Mouse (Mus musculus) liver (tissue): ENCODE data around the gene Epb41l4b.

ENCODE experiments used
- DNase-seq: peaks from one replicate; pipeline ENCODE4 v3.0.0-alpha.2; 2020; ENCODE audit warnings: mixed read lengths

Epb41l4b gene

GRCm38 (mm10) chr4:57113472-57114216 is 29.6 kb downstream of the Epb41l4b start:
- DNase-seq = no peak

DNA sequence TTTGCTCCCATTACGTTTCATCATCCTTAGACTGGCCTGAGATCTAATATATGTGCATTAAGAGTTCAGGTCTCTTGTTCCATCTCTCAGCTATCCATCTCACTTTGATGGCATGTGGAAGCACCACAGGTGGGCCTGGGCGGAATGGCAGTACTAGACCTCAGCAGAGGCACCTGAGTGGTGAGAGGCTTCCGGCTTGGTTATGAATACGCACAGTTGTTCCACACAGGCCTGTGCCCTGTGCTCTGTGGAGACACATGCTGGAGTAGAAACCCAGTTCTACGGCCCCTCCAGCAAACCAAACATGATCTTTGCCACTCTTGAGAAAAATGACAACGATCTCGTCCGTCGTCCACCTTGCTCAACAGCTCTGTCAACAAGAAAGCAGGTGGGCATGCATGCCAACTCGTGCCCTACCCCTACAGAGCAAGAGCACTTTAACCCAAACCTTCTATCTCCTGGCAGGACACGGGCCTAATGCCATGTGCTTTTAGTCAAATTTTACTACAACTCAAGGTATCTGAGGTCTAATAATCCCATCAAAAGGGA is 31.2 kb downstream of the Epb41l4b start:
- DNase-seq = no peak

- DNase-seq = no peak
These were observed 31.8 kb downstream of the Epb41l4b start for GRCm38 (mm10) chr4:57111411-57111810.

DNA sequence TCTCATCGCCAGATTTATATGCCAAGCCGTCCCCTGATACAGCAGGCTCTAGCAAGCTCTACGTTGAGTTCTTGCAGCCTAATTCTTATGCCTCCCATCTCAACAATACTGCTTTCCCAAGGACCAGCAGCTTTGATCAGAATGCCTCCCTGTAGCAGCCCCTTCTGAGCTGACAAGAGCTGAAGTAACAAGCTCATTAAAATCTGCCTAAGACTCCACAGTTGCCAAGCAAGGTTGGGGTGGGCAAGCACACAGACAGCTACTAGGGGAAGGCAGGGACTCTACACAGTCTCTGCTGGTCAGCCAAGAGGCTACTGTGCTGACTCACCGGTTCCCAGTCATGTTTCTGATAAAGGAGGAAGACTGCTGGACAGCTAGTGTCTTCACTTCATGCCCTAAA is 33.7 kb downstream of the Epb41l4b start:
- DNase-seq = no peak

DNA sequence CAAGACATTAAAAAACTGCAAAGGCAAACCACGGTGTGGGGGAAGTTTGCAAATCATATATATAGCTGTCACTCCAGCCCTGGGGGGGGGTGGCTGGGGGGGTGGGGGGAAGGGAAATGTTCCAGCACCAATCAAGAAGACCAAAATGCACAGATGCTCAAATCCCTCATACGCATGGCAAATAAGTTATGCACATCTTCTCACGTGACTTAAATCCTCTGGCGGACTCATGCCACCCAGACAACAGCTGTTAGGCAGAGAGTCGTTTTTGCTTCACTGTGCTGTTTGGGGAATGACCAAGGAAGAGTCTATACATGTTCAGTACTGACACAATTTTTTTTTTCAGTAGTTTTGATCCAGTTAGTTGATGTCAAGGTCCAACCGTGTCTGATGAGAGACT is 37.9 kb downstream of the Epb41l4b start:
- DNase-seq = no peak

DNA sequence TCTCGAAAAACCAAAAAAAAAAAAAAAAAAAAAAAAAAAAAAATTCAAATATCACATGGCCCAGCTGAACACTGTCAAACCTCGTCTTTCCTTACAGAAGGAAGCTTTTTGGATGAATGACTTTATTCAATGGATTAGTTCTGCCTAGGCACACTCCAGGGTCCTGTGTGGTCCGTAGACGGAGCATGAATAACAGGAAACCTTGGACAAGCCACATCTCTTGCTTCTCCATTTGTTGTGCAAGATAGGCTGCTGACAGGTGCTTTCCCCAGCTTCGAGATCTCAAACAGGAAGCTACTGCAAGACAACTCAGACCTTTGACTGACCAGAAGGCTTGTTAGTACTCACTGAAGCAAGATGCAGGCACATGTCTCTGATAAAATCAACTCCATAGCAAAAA is 39.4 kb downstream of the Epb41l4b start:
- no peak for DNase-seq

DNA sequence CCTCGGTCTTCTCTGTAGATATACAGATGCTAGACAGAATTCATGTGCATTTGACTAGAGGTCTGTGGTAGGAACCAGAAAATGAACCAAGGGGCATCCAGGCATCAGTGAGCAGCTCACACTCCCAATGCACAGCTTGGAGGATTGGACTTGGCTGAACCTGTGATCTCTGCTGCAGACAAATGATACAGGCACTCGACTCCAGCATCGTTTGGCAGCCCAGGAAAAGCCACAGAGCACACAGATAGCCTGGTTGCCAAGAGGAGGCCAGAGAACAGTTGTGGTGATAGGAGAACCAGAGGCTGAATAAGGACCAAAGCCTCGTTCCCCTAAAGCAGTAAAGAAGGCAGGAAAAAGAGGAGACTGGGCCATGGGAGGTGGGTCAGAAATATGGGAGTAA is 42.1 kb downstream of the Epb41l4b start:
- DNase-seq = no peak

- DNase-seq = no peak
These were observed 45.8 kb downstream of the Epb41l4b start for GRCm38 (mm10) chr4:57097411-57097810.

GRCm38 (mm10) chr4:57095569-57095968 is 47.7 kb downstream of the Epb41l4b start:
- no peak for DNase-seq

DNA sequence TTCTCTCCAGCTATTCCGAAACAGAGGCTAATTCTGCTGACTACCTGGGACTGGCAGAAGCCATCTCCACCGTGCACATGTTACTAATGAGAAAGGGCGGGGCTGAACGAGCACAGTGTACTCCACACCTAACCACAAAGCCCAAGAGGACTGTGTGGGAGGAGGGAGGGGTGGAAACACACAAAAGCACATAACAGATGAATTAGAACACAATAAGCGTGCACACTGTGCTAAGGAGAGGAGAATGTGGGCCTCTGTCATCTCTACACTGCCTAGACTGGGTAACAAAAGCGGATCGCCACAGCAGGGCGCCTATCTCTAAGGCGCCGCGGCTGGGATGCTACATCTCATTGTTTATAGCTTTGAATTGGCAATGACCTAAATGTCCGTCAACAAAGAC is 51.9 kb downstream of the Epb41l4b start:
- no peak for DNase-seq

- DNase-seq = no peak
These were observed 54.9 kb downstream of the Epb41l4b start for GRCm38 (mm10) chr4:57088301-57088700.

DNA sequence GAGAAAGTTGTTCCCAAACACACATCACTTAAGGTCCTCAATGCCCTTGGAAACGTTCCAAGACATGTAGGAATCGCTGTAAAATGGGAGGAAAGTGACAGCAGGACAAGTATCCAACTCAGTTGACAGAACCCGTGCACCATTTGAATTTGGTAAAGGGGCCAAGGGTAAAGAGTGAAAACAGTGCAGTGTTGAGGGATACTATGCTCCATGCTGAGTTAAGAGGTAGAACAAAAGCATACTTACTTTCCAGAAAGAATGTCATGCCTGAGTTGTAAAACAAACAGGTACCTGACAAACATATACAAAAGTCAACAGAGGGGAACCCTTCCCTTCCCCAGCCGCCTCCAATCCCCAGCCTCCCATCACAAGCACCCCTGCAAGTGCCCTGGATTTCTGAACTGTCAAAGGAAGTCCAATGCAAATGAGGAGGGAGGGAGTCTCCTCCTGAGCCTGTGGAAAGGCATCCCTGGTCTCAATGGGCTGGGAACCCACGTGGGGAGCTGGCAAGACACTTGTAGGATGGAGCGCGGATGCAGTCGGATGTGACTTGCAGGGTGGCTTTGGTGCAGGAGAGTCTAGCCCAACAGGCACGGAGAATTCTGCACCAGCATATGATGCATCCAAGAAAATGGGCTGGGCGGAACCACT is 57.4 kb downstream of the Epb41l4b start:
- DNase-seq = no peak

DNA sequence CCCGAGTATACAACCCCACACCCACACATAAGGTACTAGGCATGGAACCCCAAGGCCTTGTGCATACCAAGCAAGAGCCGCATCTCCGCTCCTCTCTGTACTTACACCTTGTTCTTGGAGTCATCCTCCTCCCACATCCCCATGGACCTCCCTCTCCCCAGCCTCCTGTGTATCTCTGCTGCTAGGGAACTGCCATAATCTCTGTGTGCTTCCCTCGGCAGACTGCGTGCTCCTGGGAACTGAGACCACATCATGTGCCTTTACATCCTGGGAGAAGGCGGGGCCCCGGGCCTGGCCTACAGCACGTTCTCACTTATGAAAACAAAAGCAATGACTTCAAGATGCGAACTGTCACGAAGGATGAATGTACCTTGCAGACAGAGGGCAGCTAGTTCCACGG is 59.6 kb downstream of the Epb41l4b start:
- no peak for DNase-seq

- no peak for DNase-seq
These were observed 60.3 kb downstream of the Epb41l4b start for GRCm38 (mm10) chr4:57082775-57083428.

DNA sequence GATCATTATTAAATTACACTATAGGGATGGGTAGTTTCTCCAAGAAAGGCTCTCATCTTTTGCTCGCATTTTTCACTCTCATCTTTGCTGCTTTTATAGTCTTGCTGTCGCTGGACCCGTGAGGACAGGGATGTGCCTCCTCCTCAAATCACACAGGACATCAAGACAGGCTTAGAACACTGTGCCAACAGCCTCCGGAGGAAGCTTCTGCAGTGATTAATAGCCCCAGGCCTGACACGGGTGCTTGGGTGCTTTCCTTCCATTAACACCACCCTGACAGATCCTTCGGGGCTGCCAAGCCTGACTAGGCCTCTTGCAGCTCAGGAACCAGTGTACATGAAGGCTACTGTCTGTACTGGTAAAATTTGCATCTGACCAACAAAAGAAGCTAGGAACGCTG is 61.8 kb downstream of the Epb41l4b start:
- no peak for DNase-seq

GRCm38 (mm10) chr4:57073843-57074242 is 69.4 kb downstream of the Epb41l4b start:
- DNase-seq = no peak

DNA sequence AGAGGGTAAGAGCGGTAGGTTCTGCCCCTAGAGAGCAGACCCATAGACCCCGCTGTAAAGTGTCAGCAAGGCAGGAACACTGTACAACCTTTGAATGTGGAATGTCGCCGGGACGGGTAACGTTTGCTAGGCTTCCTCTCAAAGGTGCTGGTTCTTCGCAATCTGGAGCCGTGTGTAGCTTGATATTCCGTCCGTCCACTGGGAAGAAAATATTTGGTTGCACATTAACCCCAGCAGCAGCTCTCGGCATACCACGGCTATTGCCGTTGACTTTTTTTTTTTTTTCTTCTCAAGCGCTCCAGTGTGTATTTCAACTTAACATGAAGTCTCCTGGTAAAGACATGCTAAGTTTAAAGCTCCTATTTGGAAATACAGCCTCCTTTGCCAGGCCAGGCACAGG is 70.1 kb downstream of the Epb41l4b start:
- DNase-seq = no peak

DNA sequence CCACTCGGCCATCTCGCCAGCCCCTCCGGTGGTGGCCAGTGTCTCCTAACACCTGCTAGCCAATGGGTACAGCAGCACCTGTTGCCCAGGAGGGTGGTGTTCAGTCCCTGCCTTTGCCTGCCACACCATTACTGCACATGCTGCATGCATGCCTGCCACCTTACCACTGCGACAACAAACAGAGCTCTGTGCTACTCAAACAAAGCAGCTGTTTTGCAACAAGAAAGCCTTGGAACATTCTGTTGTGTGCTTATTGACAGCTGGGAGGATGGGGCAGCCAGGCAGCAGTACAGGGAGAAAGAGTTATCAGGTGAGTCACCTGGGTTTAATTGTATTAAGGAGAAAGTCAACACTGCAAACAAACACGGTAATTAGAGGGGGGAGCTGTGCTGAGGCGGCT is 72.6 kb downstream of the Epb41l4b start:
- DNase-seq = no peak

DNA sequence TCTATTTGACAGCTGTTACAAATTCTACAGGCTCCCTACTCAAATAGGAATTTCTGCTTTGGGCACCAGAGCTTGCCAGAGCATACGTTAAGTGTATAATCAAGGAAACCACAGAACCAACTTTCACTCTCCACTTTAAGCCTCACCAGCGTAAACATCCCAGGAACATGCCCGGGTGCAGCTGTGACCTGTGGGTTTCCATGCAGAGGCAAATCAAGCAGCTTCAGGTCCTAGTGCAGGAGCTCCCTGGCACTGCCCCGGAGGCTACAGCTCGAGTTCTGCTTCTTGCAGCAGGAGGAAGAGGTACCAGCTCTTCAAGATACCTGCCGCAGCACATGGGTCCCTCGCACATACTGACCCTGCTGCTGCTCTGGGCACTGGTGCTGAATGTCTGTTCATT is 74.8 kb downstream of the Epb41l4b start:
- DNase-seq = no peak

GRCm38 (mm10) chr4:57067801-57068200 is 75.4 kb downstream of the Epb41l4b start:
- DNase-seq = no peak

DNA sequence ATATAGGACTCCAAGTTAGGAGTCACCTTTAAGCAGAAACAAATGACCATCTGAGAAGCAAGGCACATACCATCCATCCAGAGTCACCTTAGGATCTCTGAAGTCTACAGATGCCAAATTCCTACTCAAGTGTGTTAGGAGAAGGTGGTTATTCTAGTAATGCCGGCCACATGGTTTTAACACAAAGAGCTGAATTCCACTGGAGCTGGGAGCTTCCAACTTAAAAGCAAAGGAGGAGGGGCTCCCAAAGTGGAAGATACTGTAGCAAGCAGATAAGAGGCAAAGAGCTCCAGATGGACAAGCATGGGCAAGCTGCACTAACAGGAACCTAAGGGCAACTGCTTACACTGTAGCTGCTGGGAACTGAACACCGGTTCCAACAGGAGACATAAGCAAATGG is 76.3 kb downstream of the Epb41l4b start:
- no peak for DNase-seq

DNA sequence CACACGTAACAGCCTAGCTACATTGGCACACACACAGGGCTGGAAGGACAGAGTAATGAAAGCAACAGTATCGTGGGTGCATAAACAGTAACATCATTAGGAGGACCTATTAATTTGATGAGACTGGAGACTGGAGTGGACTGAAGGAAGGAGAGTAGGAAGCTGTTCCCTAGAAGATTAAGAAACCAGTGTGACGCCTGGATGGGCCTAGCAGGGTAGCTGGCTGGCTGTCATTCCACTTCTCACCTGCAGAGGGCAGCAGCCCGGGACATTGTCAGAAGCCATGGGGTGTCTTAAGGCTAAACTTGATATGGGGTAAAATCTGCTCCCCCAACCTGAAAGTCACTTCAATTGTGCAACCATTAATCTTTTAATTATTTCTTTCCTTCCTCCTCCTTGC is 78.0 kb downstream of the Epb41l4b start:
- peak; percentile 72 for DNase-seq

- peak; percentile 44 for DNase-seq
These were observed 78.4 kb downstream of the Epb41l4b start for GRCm38 (mm10) chr4:57064830-57065229.

DNA sequence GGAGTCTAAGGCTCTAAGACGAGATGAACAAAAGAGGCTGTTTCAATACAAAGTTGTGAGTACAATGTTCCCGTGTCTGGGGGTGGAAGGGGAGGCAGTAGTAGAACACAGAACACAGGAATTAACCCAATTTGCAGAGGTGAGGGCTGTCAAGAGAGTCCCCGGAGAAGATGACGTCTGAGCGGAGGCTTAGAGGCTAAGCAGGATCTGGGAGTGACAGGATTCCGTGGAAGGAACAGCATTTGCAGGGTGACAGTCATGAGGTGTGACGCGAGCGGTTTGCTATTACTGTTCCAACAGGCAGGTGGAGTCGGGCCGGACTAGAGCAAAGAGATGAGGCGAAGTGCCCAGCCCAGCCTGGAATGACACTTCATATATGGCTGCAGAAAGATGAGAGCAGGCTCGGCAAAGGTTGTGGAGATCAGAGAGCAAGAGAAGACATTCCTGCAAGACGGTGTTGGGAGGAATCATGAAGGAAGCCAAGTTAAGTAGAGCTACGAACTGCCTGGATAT is 82.9 kb downstream of the Epb41l4b start:
- no peak for DNase-seq
